Mouse (Mus musculus) effector memory CD4-positive, alpha-beta T cell, adult 7 months (primary cell): Measurements from ENCODE around the gene Zfp534. TPM values are rescaled to one million over a fixed set of nuclear protein-coding genes. Genes with fewer than 3 reads are reported as not detected.

Experiments
- polyA plus RNA-seq: library from polyadenylated mRNA; unstranded; fragments of 100-300 nt; shearing (Covaris generic); gene quantifications from one replicate; pipeline ENCODE4 v1.2.1, GENCODE M21; 2017

The Zfp534 gene
- polyA plus RNA-seq, result not detected

GRCm38 (mm10) chr4:147702453-147702852 lies at the start of gene Zfp534:
Gene Zfp534 (minus strand): TSS chr4:147702553.

GRCm38 (mm10) chr4:147642413-147642812 lies 59.9 kb downstream of the Zfp534 start, which contains the start of gene Zfp979:
Gene Zfp979 (minus strand): TSS chr4:147642513.

Other genes starting within 250 kb of the Zfp534 start
- not detected for gene Zfp982, start 210.1 kb downstream of the Zfp534 start, polyA plus RNA-seq
- 1.1 TPM for gene Gm16503, start 162.3 kb downstream of the Zfp534 start, polyA plus RNA-seq
- gene Zfp985, start 149.3 kb downstream of the Zfp534 start, polyA plus RNA-seq, result 1.2 TPM
- 1.0 TPM for gene Zfp979, start 60.0 kb downstream of the Zfp534 start, polyA plus RNA-seq
- 13.6 TPM for gene Zfp984, start 107.2 kb upstream of the Zfp534 start, polyA plus RNA-seq
- 10.0 TPM for gene Zfp933, start 145.8 kb upstream of the Zfp534 start, polyA plus RNA-seq
- 76.7 TPM for gene Miip, start 166.3 kb upstream of the Zfp534 start, polyA plus RNA-seq
- gene Fv1, start 166.4 kb upstream of the Zfp534 start, polyA plus RNA-seq, result 4.8 TPM
- 31.8 TPM for gene Mfn2, start 202.2 kb upstream of the Zfp534 start, polyA plus RNA-seq
- 3.9 TPM for gene Plod1, start 234.2 kb upstream of the Zfp534 start, polyA plus RNA-seq
- gene 2510039O18Rik, start 238.3 kb upstream of the Zfp534 start, polyA plus RNA-seq, result 90.3 TPM